Mouse (Mus musculus) brain, adult 2 months (tissue): ENCODE measurements around the gene Dbr1.

ENCODE experiments used
- DNase-seq: peaks from one replicate; pipeline ENCODE4 v3.0.0; 2011; ENCODE audit warnings: low read depth, low spot score

The Dbr1 gene

GRCm38 (mm10) chr9:99619688-99620087, 44.1 kb downstream of the Dbr1 start:
- peak; percentile 76 for DNase-seq

- DNase-seq: no peak
Measured at GRCm38 (mm10) chr9:99620196-99620595, 44.6 kb downstream of the Dbr1 start.

GRCm38 (mm10) chr9:99622034-99622433, 46.4 kb downstream of the Dbr1 start:
- DNase-seq: no peak

- no peak for DNase-seq
Measured at GRCm38 (mm10) chr9:99622966-99623365, 47.4 kb downstream of the Dbr1 start.

- no peak for DNase-seq
Measured at GRCm38 (mm10) chr9:99624117-99624516, 48.5 kb downstream of the Dbr1 start.

GRCm38 (mm10) chr9:99628581-99628980, 53.0 kb downstream of the Dbr1 start:
- DNase-seq: no peak

- peak; percentile 89 for DNase-seq
Measured at GRCm38 (mm10) chr9:99629281-99630011, 53.8 kb downstream of the Dbr1 start, which contains the start of gene Dzip1l. Gene Dzip1l, plus strand, starts transcription at chr9:99629496.

GRCm38 (mm10) chr9:99630071-99630470, 54.5 kb downstream of the Dbr1 start:
- peak; percentile 49 for DNase-seq

- no peak for DNase-seq
Measured at GRCm38 (mm10) chr9:99630528-99631125, 55.0 kb downstream of the Dbr1 start.

GRCm38 (mm10) chr9:99631781-99632180, 56.2 kb downstream of the Dbr1 start:
- peak; percentile 16 for DNase-seq

- peak; percentile 21 for DNase-seq
Measured at GRCm38 (mm10) chr9:99632264-99632663, 56.7 kb downstream of the Dbr1 start.
